Mouse (Mus musculus) spleen, adult 2 months (tissue): Measurements from ENCODE around the gene Bbof1. TPM values are rescaled to one million over a fixed set of nuclear protein-coding genes. Genes with fewer than 3 reads are reported as not detected.

Experiments
- DNase-seq, 2 experiments: peaks; one replicate each; pipeline versions ENCODE4 v3.0.0 to v3.0.0-alpha.2; 2012 to 2021; ENCODE audit warnings: low spot score in 2 of 2, low read depth in 1 of 2
- H3K27ac ChIP-seq: fragments of 200-500 bp; 2 replicates; pipeline ENCODE4 v1.5.1; 2012; ENCODE audit warnings: low read length, inconsistent platforms; ENCODE audit not compliant: insufficient read depth
- H3K27me3 ChIP-seq: fragments of 200-500 bp; 2 replicates; pipeline ENCODE4 v1.6.1; 2012; ENCODE audit warnings: mild to moderate bottlenecking, moderate library complexity, low read length, inconsistent platforms; ENCODE audit not compliant: control insufficient read depth, insufficient read depth
- H3K36me3 ChIP-seq: fragments of 200-500 bp; 2 replicates; pipeline ENCODE4 v1.6.1; 2012; ENCODE audit warnings: mild to moderate bottlenecking, low read length, inconsistent platforms; ENCODE audit not compliant: control insufficient read depth, insufficient read depth
- H3K4me1 ChIP-seq: fragments of 200-500 bp; 2 replicates; pipeline ENCODE4 v1.6.1; 2011; ENCODE audit warnings: inconsistent platforms; ENCODE audit not compliant: control insufficient read depth, insufficient read depth, insufficient read length
- H3K4me3 ChIP-seq: fragments of 200-500 bp; 2 replicates; pipeline ENCODE4 v1.5.1; 2011; ENCODE audit warnings: mild to moderate bottlenecking, inconsistent platforms; ENCODE audit not compliant: insufficient read depth, insufficient read length; ENCODE audit errors: extremely low read depth
- CTCF ChIP-seq: fragments of 200-500 bp; IDR thresholded peaks from 2 replicates; pipeline ENCODE4 v1.5.1; 2011; ENCODE audit warnings: mild to moderate bottlenecking, inconsistent platforms; ENCODE audit not compliant: insufficient read depth, insufficient read length, insufficient replicate concordance; ENCODE audit errors: extremely low read depth
- POLR2A ChIP-seq: fragments of 200-500 bp; IDR thresholded peaks from 2 replicates; pipeline ENCODE4 v1.6.1; 2011; ENCODE audit warnings: low read depth, low read length, inconsistent platforms
- WGBS: fragments of 180-500 bp; shearing (Covaris S2); methylation state at CpG from one replicate; pipeline ENCODE4 v1.1.7; 2018; 5-methylcytosine and 5-hydroxymethylcytosine counted together
- polyA plus RNA-seq: library from polyadenylated mRNA; depleted of rRNA; stranded (reverse); fragments of >200 nt; gene quantifications from 2 replicates; pipeline ENCODE4 v1.2.3, GENCODE M21; 2012

The Bbof1 gene
- polyA plus RNA-seq, 1 experiment = 0.05 TPM

- Histone ChIP-seq H3K27ac (no peak overlapping the region), H3K27me3 (no peaks in the 10 kb centered on the region), H3K36me3 (peaks cover 7% of the 10 kb centered on the region), H3K4me3 (no peak overlapping the region), H3K4me1 (no peaks in the 10 kb centered on the region)
- no peak for DNase-seq
- TF ChIP-seq CTCF (no peak), POLR2A (no peak)
- WGBS = 89% methylated on average over 9 of the region's 9 CpGs
Measured at GRCm38 (mm10) chr12:84399663-84400062, 9.2 kb upstream of the Bbof1 start.

- Histone ChIP-seq H3K4me3 (no peak overlapping the region), H3K27ac (no peak overlapping the region), H3K36me3 (peaks cover 7% of the 10 kb centered on the region), H3K4me1 (no peaks in the 10 kb centered on the region), H3K27me3 (no peaks in the 10 kb centered on the region)
- DNase-seq = no peak
- TF ChIP-seq POLR2A (no peak), CTCF (no peak)
- 88% methylated on average over 3 of the region's 3 CpGs for WGBS
Measured at GRCm38 (mm10) chr12:84400068-84400467, 8.8 kb upstream of the Bbof1 start.

- Histone ChIP-seq H3K4me3 (no peak overlapping the region), H3K27me3 (no peaks in the 10 kb centered on the region), H3K36me3 (peaks cover 4% of the 10 kb centered on the region), H3K27ac (no peak overlapping the region), H3K4me1 (no peaks in the 10 kb centered on the region)
- no peak for DNase-seq
- WGBS = 81% methylated on average over 3 of the region's 3 CpGs
- no peak for TF ChIP-seq CTCF
- TF ChIP-seq POLR2A = no peak
Measured at GRCm38 (mm10) chr12:84400653-84401052, 8.2 kb upstream of the Bbof1 start.

GRCm38 (mm10) chr12:84402923-84403322 lies 5.9 kb upstream of the Bbof1 start:
- WGBS = 90% methylated on average over 9 of the region's 9 CpGs
- no peak overlapping the region for H3K27ac ChIP-seq
- no peak for DNase-seq

GRCm38 (mm10) chr12:84404541-84404940 lies 4.3 kb upstream of the Bbof1 start:
- no peaks in the 10 kb centered on the region for H3K4me1 ChIP-seq
- WGBS = 90% methylated on average over 6 of the region's 6 CpGs
- DNase-seq = no peak
- no peaks in the 10 kb centered on the region for H3K36me3 ChIP-seq
- no peak for TF ChIP-seq POLR2A
- no peak for TF ChIP-seq CTCF
- H3K4me3 ChIP-seq = no peak overlapping the region
- H3K27ac ChIP-seq = no peak overlapping the region
- H3K27me3 ChIP-seq = no peaks in the 10 kb centered on the region

More at GRCm38 (mm10) chr12:84402923-84403322, 5.9 kb upstream of the Bbof1 start:
- TF ChIP-seq POLR2A (no peak), CTCF (no peak)
- H3K4me1 ChIP-seq = no peaks in the 10 kb centered on the region
- H3K36me3 ChIP-seq = no peaks in the 10 kb centered on the region; the same call in 1 of the 2 replicates
- no peaks in the 10 kb centered on the region for H3K27me3 ChIP-seq
- H3K4me3 ChIP-seq = no peak overlapping the region

- Histone ChIP-seq H3K36me3 (no peaks in the 10 kb centered on the region), H3K4me3 (no peak overlapping the region), H3K4me1 (no peaks in the 10 kb centered on the region), H3K27me3 (no peaks in the 10 kb centered on the region), H3K27ac (no peak overlapping the region)
- DNase-seq = no peak
- TF ChIP-seq CTCF = no peak
- no peak for TF ChIP-seq POLR2A
- WGBS = 64% methylated on average over 4 of the region's 4 CpGs
Measured at GRCm38 (mm10) chr12:84407259-84407658, 1.6 kb upstream of the Bbof1 start.

GRCm38 (mm10) chr12:84407874-84408818 lies 725 bp upstream of the Bbof1 start:
- no peaks in the 10 kb centered on the region for H3K4me1 ChIP-seq
- peak overlapping the region; percentile 88 for H3K27ac ChIP-seq
- no peaks in the 10 kb centered on the region for H3K36me3 ChIP-seq
- TF ChIP-seq CTCF (no peak), POLR2A (no peak)
- WGBS = under 1% methylated on average over 47 of the region's 52 CpGs
- no peaks in the 10 kb centered on the region for H3K27me3 ChIP-seq
- peak; percentile 70 to 71 for DNase-seq
- peak overlapping the region; percentile 94 for H3K4me3 ChIP-seq
